Mouse (Mus musculus): ENCODE measurements around the gene Pex14. TPM values are rescaled to one million over a fixed set of nuclear protein-coding genes. Genes with fewer than 3 reads are reported as not detected.
A peak's percentile ranks its signal among the peaks of the same experiment; 100 is the strongest.

The Pex14 gene
- polyA plus RNA-seq, 1 experiment from 2014 or later = 38.9 TPM

- peak; percentile 77 for ATAC-seq
- peaks cover 9% of the 10 kb centered on the region; the same call in 1 of the 2 replicates for H3K36me3 ChIP-seq (ENCODE audit: insufficient read depth, low read length)
- H3K9me3 ChIP-seq (ENCODE audit: low read length) = no peaks in the 10 kb centered on the region
- no peak for TF ChIP-seq CTCF (IDR thresholded peaks at IDR 0.05)
- peak; percentile 93 for TF ChIP-seq EP300 (IDR thresholded peaks at IDR 0.05)
- DNase-seq (ENCODE audit: low spot score) = peak; percentile 79
- peak overlapping the region; percentile 32; the same call in 1 of the 2 replicates for H3K27ac ChIP-seq (ENCODE audit: low read length)
- H3K4me3 ChIP-seq (ENCODE audit: low read depth, low read length) = no peak overlapping the region
- H3K27me3 ChIP-seq (replicated peaks; ENCODE audit: insufficient read depth, low read length) = peaks cover 20% of the 10 kb centered on the region; the same call in 1 of the 2 replicates
- peaks cover 25% of the 10 kb centered on the region for H3K4me1 ChIP-seq (ENCODE audit: insufficient read depth, low read depth, low read length)
- 53% methylated on average over 14 of the region's 14 CpGs for WGBS
- H3K9ac ChIP-seq (replicated peaks; ENCODE audit: low read depth) = no peak overlapping the region
- H3K4me2 ChIP-seq (replicated peaks; ENCODE audit: low read depth, low read length) = no peak overlapping the region; the same call in 1 of the 2 replicates
These were observed 144.4 kb downstream of the Pex14 start for GRCm38 (mm10) chr4:148955131-148955813.

- DNase-seq (ENCODE audit: low spot score) = no peak
- no peak for ATAC-seq
- H3K4me1 ChIP-seq (ENCODE audit: insufficient read depth, low read depth, low read length) = peaks cover 25% of the 10 kb centered on the region
- peaks cover 14% of the 10 kb centered on the region; the same call in 1 of the 2 replicates for H3K36me3 ChIP-seq (ENCODE audit: insufficient read depth, low read length)
- 28% methylated on average over 45 of the region's 69 CpGs for WGBS
- H3K27me3 ChIP-seq (replicated peaks; ENCODE audit: insufficient read depth, low read length) = peaks cover 23% of the 10 kb centered on the region; the same call in 1 of the 2 replicates
- TF ChIP-seq EP300 (IDR thresholded peaks at IDR 0.05) (no peak), CTCF (IDR thresholded peaks at IDR 0.05) (no peak)
- H3K9ac ChIP-seq (replicated peaks; ENCODE audit: low read depth) = no peak overlapping the region
- H3K9me3 ChIP-seq (ENCODE audit: low read length) = no peaks in the 10 kb centered on the region
- H3K27ac ChIP-seq (ENCODE audit: low read length) = no peak overlapping the region
- peak overlapping the region; percentile 25; the same call in 1 of the 2 replicates for H3K4me2 ChIP-seq (replicated peaks; ENCODE audit: low read depth, low read length)
- H3K4me3 ChIP-seq (ENCODE audit: low read depth, low read length) = peak overlapping the region; percentile 17
These were observed 147.1 kb downstream of the Pex14 start for GRCm38 (mm10) chr4:148952328-148953222.

DNA sequence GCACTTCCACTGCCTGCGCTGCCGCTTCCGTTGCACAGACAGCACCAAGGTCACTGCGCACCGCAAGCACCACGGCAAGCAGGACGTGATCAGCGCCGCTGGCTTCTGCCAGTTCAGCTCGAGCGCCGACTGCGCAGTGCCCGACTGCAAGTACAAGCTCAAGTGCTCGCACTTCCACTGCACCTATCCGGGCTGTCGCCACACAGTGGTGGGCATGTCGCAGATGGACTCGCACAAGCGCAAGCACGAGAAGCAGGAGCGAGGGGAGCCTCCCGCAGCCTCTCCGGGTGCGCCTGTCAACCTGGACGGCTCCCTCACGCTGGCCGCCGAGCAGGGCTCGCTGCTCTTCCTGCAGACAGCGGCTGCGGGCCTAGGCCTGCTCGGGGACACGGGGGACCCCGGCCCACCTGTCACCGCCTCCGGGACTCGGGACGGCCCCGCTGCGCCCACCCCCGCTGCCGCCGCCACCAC is 147.8 kb downstream of the Pex14 start:
- Histone ChIP-seq H3K9me3 (ENCODE audit: low read length) (no peaks in the 10 kb centered on the region), H3K9ac (replicated peaks; ENCODE audit: low read depth) (no peak overlapping the region), H3K27ac (ENCODE audit: low read length) (peak overlapping the region; percentile 51; the same call in 1 of the 2 replicates), H3K36me3 (ENCODE audit: insufficient read depth, low read length) (peaks cover 14% of the 10 kb centered on the region; the same call in 1 of the 2 replicates), H3K27me3 (replicated peaks; ENCODE audit: insufficient read depth, low read length) (peaks cover 23% of the 10 kb centered on the region; the same call in 1 of the 2 replicates), H3K4me2 (replicated peaks; ENCODE audit: low read depth, low read length) (peak overlapping the region; percentile 25), H3K4me1 (ENCODE audit: insufficient read depth, low read depth, low read length) (peaks cover 25% of the 10 kb centered on the region), H3K4me3 (ENCODE audit: low read depth, low read length) (peak overlapping the region; percentile 17; the same call in 1 of the 2 replicates)
- no peak for DNase-seq (ENCODE audit: low spot score)
- 17% methylated on average over 41 of the region's 44 CpGs for WGBS
- no peak for TF ChIP-seq EP300 (IDR thresholded peaks at IDR 0.05)
- TF ChIP-seq CTCF (IDR thresholded peaks at IDR 0.05) = peak; percentile 24; the same call in 1 of the 2 replicates
- no peak for ATAC-seq

GRCm38 (mm10) chr4:148950932-148951650 is 148.6 kb downstream of the Pex14 start:
- TF ChIP-seq CTCF (IDR thresholded peaks at IDR 0.05) = no peak
- peak; percentile 48; the same call in 1 of the 2 replicates for TF ChIP-seq EP300 (IDR thresholded peaks at IDR 0.05)
- peaks cover 19% of the 10 kb centered on the region; the same call in 1 of the 2 replicates for H3K36me3 ChIP-seq (ENCODE audit: insufficient read depth, low read length)
- no peaks in the 10 kb centered on the region for H3K9me3 ChIP-seq (ENCODE audit: low read length)
- DNase-seq (ENCODE audit: low spot score) (peak; percentile 71), ATAC-seq (peak; percentile 54)
- 38% methylated on average over 24 of the region's 25 CpGs for WGBS
- peaks cover 22% of the 10 kb centered on the region for H3K4me1 ChIP-seq (ENCODE audit: insufficient read depth, low read depth, low read length)
- peaks cover 23% of the 10 kb centered on the region; the same call in 1 of the 2 replicates for H3K27me3 ChIP-seq (replicated peaks; ENCODE audit: insufficient read depth, low read length)
- H3K9ac ChIP-seq (replicated peaks; ENCODE audit: low read depth) = no peak overlapping the region
- no peak overlapping the region for H3K4me3 ChIP-seq (ENCODE audit: low read depth, low read length)
- peak overlapping the region; percentile 51 for H3K27ac ChIP-seq (ENCODE audit: low read length)
- H3K4me2 ChIP-seq (replicated peaks; ENCODE audit: low read depth, low read length) = 0 out of 2 replicates have a peak overlapping the region, but pooled peaks have one; percentile 25

DNA sequence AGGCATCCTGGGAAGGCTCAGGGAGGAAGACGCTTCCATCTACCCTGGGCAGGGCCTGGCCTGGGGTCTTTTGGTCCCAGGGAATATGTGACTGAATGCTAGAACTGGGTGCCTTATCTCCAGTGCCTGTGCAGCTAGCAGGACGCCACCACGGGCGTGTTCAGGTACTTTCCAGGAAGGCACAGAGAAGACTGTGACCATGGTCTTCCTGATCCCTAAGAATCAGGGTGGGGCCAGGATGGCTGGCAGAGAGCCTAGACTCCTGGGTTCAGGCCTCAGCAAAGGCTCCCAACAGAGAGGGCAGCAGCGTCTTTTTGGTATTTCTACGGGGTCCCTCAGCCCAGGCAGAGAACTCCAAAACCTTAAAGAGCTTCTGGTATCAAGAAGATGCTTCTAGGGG is 149.2 kb downstream of the Pex14 start:
- ATAC-seq = peak; percentile 32
- peaks cover 18% of the 10 kb centered on the region for H3K4me1 ChIP-seq (ENCODE audit: insufficient read depth, low read depth, low read length)
- H3K27ac ChIP-seq (ENCODE audit: low read length) = peak overlapping the region; percentile 51

More for the DNA sequence above, 149.2 kb downstream of the Pex14 start:
- Histone ChIP-seq H3K9ac (replicated peaks; ENCODE audit: low read depth) (no peak overlapping the region), H3K4me3 (ENCODE audit: low read depth, low read length) (no peak overlapping the region), H3K4me2 (replicated peaks; ENCODE audit: low read depth, low read length) (no peak overlapping the region), H3K27me3 (replicated peaks; ENCODE audit: insufficient read depth, low read length) (peaks cover 23% of the 10 kb centered on the region; the same call in 1 of the 2 replicates), H3K9me3 (ENCODE audit: low read length) (no peaks in the 10 kb centered on the region), H3K36me3 (ENCODE audit: insufficient read depth, low read length) (peaks cover 20% of the 10 kb centered on the region; the same call in 1 of the 2 replicates)
- TF ChIP-seq EP300 (IDR thresholded peaks at IDR 0.05) (0 out of 2 replicates have a peak, but pooled peaks have one; percentile 11), CTCF (IDR thresholded peaks at IDR 0.05) (peak; percentile 45)
- whole genome bisulfite sequencing = 58% methylated on average over 6 of the region's 6 CpGs
- DNase-seq (ENCODE audit: low spot score) = peak; percentile 40

Data from lung, postnatal 0 days (tissue).